Mouse (Mus musculus) hindbrain, embryonic 11.5 days (tissue): ENCODE results near the gene Zg16. TPM values are rescaled to one million over a fixed set of nuclear protein-coding genes. Genes with fewer than 3 reads are reported as not detected.
A peak's percentile ranks its signal among the peaks of the same experiment; 100 is the strongest.

ENCODE experiments used
- ATAC-seq: fragments of 200-750 bp; cut with Nextera tagmentation; 2 replicates; pipeline ENCODE4 v1.8.0; 2017; ENCODE audit warnings: mild to moderate bottlenecking, moderate TSS enrichment, moderate library complexity; ENCODE audit not compliant: low FRiP score
- DNase-seq: peaks from one replicate; pipeline ENCODE4 v3.0.0-alpha.2; 2015; ENCODE audit warnings: low spot score
- H3K27ac ChIP-seq: fragments of 300-500 bp; sonication (generic); 2 replicates; pipeline ENCODE4 v1.5.1; 2014; ENCODE audit warnings: mild to moderate bottlenecking, low read depth, low read length
- H3K27me3 ChIP-seq: fragments of 300-500 bp; sonication (generic); 2 replicates; pipeline ENCODE4 v1.6.1; 2014; ENCODE audit warnings: mild to moderate bottlenecking, low read length, moderate library complexity, mixed read lengths; ENCODE audit not compliant: control insufficient read depth, insufficient read depth
- H3K36me3 ChIP-seq: fragments of 300-500 bp; sonication (generic); 2 replicates; pipeline ENCODE4 v1.6.1; 2014; ENCODE audit warnings: mild to moderate bottlenecking, low read length, moderate library complexity, mixed read lengths; ENCODE audit not compliant: control insufficient read depth, insufficient read depth
- H3K4me1 ChIP-seq: fragments of 300-500 bp; sonication (generic); replicated peaks from 2 replicates; pipeline ENCODE4 v1.6.1; 2014; ENCODE audit warnings: low read length, mixed read lengths; ENCODE audit not compliant: control insufficient read depth, insufficient read depth
- H3K4me2 ChIP-seq: fragments of 300-500 bp; sonication (generic); replicated peaks from 2 replicates; pipeline ENCODE4 v1.6.1; 2014; ENCODE audit warnings: mild to moderate bottlenecking, low read depth, low read length
- H3K4me3 ChIP-seq: fragments of 300-500 bp; sonication (generic); 2 replicates; pipeline ENCODE4 v1.5.1; 2014; ENCODE audit warnings: low read depth, low read length
- H3K9ac ChIP-seq: fragments of 300-500 bp; sonication (generic); 2 replicates; pipeline ENCODE4 v1.6.1; 2014; ENCODE audit warnings: low read depth, low read length
- H3K9me3 ChIP-seq: fragments of 300-500 bp; sonication (generic); 2 replicates; pipeline ENCODE4 v1.6.1; 2016; ENCODE audit warnings: low read length; ENCODE audit not compliant: control insufficient read depth
- WGBS: fragments of 180-500 bp; shearing (Covaris S2); extraction: QIAGEN DNeasy Blood & Tissue Kit; methylation state at CpG from one replicate; pipeline ENCODE4 v1.1.7; 2014; 5-methylcytosine and 5-hydroxymethylcytosine counted together
- polyA plus RNA-seq: library from polyadenylated mRNA; unstranded; fragments of >200 nt; fragmentation: Nextera tagmentation; extraction: Ambion mirVana; gene quantifications from 2 replicates; pipeline ENCODE4 v1.2.1, GENCODE M21; 2014

Zg16 gene
- polyA plus RNA-seq, 1 experiment from 2014 or later, result not detected

DNA sequence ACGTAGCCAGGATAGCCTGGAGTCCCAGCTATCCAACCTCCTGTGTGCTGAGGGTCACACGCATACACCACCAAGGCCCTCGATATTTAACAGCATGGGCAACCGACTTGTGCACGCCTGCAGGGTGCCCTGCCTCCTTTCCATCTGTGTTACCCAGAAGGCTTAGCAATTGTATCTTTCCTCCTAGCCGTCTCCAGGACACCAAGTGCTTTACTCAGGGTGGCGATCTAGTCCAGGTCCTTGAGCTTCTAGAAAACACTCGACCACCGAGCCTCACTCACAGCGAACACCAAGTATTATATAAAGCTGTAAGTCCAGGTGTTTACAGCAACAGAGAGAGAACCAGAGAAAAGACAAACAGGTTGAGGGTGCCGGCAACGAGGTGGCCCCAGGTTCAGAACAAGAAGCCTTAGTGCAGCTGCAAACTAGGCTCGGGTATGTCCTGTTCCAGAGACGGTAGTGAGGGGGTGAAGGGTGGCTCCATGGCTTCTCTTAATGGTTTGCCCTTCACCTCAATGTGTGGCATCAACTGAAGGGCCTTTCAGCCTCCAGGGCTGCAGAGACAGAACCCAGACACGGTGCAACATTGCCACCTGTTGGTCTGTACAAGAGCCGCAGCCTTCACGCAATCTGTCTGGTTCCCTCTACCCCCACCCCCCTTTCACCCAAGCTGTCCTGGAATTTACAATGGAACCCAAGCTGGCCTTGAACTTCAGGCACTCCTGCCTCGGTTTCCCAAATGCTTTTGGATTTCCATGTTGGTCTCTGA, 23.3 kb upstream of the Zg16 start:
- no peak overlapping the region for H3K9ac ChIP-seq
- no peaks in the 10 kb centered on the region for H3K27me3 ChIP-seq
- no peaks in the 10 kb centered on the region for H3K9me3 ChIP-seq
- no peaks in the 10 kb centered on the region for H3K36me3 ChIP-seq
- H3K4me2 ChIP-seq, result no peak overlapping the region
- DNase-seq (peak; percentile 86), ATAC-seq (peak; percentile 54)
- H3K4me3 ChIP-seq, result no peak overlapping the region
- no peak overlapping the region for H3K27ac ChIP-seq
- WGBS, result 52% methylated on average over 18 of the region's 18 CpGs
- no peaks in the 10 kb centered on the region for H3K4me1 ChIP-seq

DNA sequence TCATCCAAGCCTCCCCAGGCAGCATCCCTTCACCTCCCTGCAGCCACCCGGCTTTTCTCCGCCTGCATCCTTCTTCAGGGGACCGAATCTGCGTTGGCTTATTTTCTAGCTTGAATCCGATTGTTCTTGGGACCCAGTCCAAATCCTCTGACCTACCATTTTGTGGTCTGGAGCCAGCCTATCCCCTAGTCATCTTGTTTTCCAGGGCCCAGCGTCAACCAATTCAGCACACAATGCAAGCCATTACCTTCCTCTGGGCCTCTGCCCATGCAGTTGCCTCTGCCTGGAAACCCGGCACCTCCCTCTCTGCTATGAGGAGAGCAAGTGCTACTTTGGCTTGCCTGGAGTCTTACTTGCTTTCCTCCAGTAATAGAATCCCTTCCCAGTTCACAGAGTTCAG, 18.4 kb upstream of the Zg16 start:
- H3K36me3 ChIP-seq, result no peaks in the 10 kb centered on the region
- 76% methylated on average over 7 of the region's 7 CpGs for WGBS
- no peak for ATAC-seq

DNA sequence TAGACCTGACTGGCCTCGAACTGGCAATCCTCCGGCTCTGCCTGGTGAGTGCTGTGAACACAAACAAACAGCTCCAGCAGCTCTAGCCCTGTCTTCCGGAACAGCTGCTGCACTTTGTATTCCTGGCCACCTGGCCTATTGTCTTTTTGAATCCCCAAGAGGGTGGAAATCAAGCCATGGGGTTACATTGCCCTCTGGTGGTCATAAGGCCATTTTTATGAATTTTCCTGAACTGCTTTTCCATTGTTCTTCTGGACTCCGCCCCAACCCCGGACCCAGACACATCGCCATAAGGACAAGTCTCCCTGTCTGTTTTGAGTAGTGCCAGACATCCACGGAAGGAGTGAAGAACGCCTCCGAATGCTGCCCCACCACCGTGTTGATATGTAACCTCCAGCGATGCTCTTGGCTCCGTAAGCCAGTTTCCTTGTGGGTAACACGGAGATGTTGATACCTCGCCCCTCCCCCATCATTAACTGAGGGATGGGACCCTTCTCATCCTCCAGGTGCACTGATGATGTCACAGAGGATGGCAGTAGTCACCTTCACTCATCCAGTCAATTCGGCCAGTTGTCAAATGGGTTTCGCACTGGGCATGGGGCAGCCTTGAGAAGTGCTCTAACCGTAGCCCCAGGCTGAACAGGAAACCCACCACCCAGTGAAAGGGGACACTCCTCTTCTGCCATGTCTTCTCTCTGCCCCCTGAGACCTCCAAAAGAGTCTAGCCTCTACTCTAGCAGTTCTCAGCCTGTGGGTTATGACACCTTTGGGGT, 17.6 kb upstream of the Zg16 start:
- ATAC-seq, result peak; percentile 89
- no peaks in the 10 kb centered on the region for H3K27me3 ChIP-seq
- H3K27ac ChIP-seq, result 0 out of 2 replicates have a peak overlapping the region, but pooled peaks have one; percentile 12
- H3K4me1 ChIP-seq, result no peaks in the 10 kb centered on the region
- H3K4me2 ChIP-seq, result peak overlapping the region; percentile 20
- H3K9ac ChIP-seq, result peak overlapping the region; percentile 47; the same call in 1 of the 2 replicates
- peak; percentile 94 for DNase-seq
- 16% methylated on average over 17 of the region's 17 CpGs for WGBS
- no peak overlapping the region for H3K4me3 ChIP-seq
- no peaks in the 10 kb centered on the region for H3K9me3 ChIP-seq
- no peaks in the 10 kb centered on the region for H3K36me3 ChIP-seq

More for the DNA sequence above, 18.4 kb upstream of the Zg16 start:
- no peak for DNase-seq
- Histone ChIP-seq H3K9ac (no peak overlapping the region), H3K4me1 (no peaks in the 10 kb centered on the region), H3K9me3 (no peaks in the 10 kb centered on the region), H3K27ac (no peak overlapping the region), H3K4me3 (no peak overlapping the region), H3K4me2 (no peak overlapping the region), H3K27me3 (no peaks in the 10 kb centered on the region)

DNA sequence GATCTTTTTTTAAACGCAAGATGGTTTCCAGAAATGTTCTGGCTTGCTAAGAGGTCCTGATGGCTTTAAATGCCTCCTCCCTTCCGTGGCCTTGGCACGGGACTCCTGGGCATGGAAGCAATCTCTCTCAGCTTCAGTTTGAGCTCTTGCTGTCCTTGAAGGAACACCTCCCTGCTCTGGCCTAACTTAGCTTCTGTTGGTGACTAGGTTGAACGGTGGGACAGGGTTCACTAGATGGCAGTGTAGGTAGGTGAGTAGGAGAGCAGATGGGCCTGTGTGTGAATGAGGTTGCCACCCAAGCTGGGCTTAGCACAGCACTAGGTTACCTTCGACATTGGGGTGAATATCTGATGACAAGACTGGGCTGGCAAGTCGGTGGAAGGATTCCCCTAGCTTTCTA, 16.8 kb upstream of the Zg16 start:
- no peak overlapping the region for H3K4me3 ChIP-seq
- H3K27me3 ChIP-seq, result no peaks in the 10 kb centered on the region
- H3K9ac ChIP-seq, result no peak overlapping the region
- H3K4me1 ChIP-seq, result no peaks in the 10 kb centered on the region
- no peak for ATAC-seq
- WGBS, result 65% methylated on average over 6 of the region's 6 CpGs
- H3K9me3 ChIP-seq, result no peaks in the 10 kb centered on the region
- H3K4me2 ChIP-seq, result no peak overlapping the region
- DNase-seq, result peak; percentile 15
- no peaks in the 10 kb centered on the region for H3K36me3 ChIP-seq
- H3K27ac ChIP-seq, result no peak overlapping the region

DNA sequence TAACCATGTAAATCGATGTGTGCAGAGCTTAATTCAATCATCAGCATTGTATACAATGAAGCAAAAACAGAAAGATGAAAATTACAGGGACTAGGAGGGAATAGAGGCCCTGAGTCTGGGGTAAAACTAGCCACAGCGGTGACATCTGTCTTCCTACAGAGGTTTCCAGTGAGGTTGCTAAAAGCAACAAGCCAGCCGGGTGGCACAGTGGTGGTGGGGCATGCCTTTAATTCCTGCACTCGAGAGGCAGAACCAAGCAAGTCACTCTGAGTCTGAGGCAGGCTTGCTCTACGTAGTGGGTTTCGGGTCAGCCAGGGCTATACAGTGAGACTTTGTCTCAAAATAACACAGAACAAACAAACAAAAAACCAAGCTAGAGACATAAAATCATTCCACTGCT, 15.0 kb upstream of the Zg16 start:
- ATAC-seq (no peak), DNase-seq (no peak)
- Histone ChIP-seq H3K27ac (no peak overlapping the region), H3K36me3 (no peaks in the 10 kb centered on the region), H3K9ac (no peak overlapping the region), H3K4me3 (no peak overlapping the region), H3K9me3 (no peaks in the 10 kb centered on the region), H3K4me1 (no peaks in the 10 kb centered on the region), H3K27me3 (no peaks in the 10 kb centered on the region), H3K4me2 (no peak overlapping the region)
- WGBS, result 79% methylated on average over 6 of the region's 6 CpGs

DNA sequence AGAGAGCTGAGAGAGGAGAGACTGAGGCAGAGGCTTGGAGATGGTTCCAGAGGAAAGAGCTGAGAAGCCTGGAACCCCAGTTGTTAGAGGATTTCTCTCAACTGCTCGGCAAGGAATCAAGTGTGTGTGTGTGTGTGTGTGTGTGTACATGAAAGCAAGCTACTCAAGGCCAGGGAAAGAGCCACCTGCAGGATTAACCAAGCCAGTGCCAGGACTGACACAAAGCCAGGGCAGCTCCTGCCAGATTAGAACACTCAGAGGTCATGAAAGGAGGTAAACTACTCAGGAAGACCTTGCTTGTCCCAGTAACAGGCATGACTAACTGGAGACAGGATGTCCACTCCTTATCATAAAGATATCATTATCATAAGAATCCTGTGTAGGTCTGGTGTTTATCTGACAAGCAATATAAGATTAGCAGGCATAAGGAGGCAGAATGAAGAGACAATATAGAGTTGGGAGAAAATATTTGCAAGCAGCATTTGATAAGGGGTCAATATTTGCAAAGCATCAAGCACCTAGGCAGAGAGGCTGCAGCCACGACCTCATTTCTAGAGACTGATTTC, 14.4 kb upstream of the Zg16 start:
- H3K27ac ChIP-seq, result no peak overlapping the region
- ATAC-seq, result no peak
- WGBS, result 56% methylated on average over 2 of the region's 2 CpGs

DNA sequence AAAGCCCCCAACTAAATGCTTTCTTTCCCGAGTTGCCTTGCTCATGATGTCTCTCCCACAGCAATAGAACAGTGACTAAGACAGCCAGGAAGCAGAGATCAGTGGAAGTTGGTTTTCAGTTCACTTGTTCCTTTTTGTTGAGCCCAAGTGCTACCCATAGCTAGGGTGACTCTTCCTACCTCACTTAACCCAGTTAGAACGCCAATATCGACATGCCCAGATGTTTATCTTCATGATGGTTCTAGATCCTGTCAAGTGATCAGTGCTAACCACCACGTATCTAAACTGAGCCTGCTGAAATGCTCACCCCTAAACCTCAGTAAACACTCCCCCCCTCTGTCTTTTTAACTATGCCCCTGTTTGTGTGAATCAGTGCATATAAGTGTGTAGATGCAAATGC, 12.4 kb upstream of the Zg16 start:
- no peaks in the 10 kb centered on the region for H3K9me3 ChIP-seq
- no peaks in the 10 kb centered on the region for H3K27me3 ChIP-seq

More for the DNA sequence above, 14.4 kb upstream of the Zg16 start:
- Histone ChIP-seq H3K4me1 (no peaks in the 10 kb centered on the region), H3K4me3 (no peak overlapping the region), H3K4me2 (no peak overlapping the region), H3K9me3 (no peaks in the 10 kb centered on the region), H3K9ac (no peak overlapping the region), H3K36me3 (no peaks in the 10 kb centered on the region), H3K27me3 (no peaks in the 10 kb centered on the region)
- no peak for DNase-seq

DNA sequence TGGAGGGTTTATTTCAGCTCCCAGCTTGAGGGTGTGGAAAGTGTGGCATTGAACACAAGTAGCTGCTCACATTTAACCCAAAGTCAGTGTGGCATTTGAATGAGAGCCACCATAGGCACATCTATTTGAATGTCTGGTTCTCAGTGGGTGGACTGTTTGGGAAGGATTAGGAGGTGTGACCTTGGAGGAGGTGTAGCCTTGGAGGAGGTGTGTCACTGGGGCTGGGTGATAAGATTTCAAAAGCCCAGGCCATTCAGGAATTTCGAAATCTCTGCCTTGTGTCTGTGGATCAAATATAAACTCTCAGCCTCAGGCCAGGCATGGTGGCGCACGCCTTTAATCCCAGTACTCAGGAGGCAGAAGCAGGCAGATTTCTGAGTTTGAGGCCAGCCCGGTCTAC, 11.8 kb upstream of the Zg16 start:
- 93% methylated on average over 4 of the region's 4 CpGs for WGBS
- ATAC-seq, result no peak
- no peaks in the 10 kb centered on the region for H3K9me3 ChIP-seq

More for the DNA sequence above, 12.4 kb upstream of the Zg16 start:
- Histone ChIP-seq H3K4me2 (no peak overlapping the region), H3K27ac (no peak overlapping the region), H3K9ac (no peak overlapping the region), H3K4me1 (no peaks in the 10 kb centered on the region), H3K4me3 (no peak overlapping the region), H3K36me3 (no peaks in the 10 kb centered on the region)
- no peak for DNase-seq
- 92% methylated on average over 4 of the region's 4 CpGs for WGBS
- no peak for ATAC-seq

More for the DNA sequence above, 11.8 kb upstream of the Zg16 start:
- Histone ChIP-seq H3K4me1 (no peaks in the 10 kb centered on the region), H3K4me3 (no peak overlapping the region), H3K36me3 (no peaks in the 10 kb centered on the region), H3K4me2 (no peak overlapping the region), H3K9ac (no peak overlapping the region), H3K27ac (no peak overlapping the region), H3K27me3 (no peaks in the 10 kb centered on the region)
- DNase-seq, result no peak
